Mouse (Mus musculus): ENCODE data around the gene Kat14. TPM values are rescaled to one million over a fixed set of nuclear protein-coding genes. Genes with fewer than 3 reads are reported as not detected.

Kat14 gene
- 15.0 and 19.5 TPM in 2 replicates for polyA plus RNA-seq (2015; fragmentation: Nextera tagmentation; extraction: Ambion mirVana)

DNA sequence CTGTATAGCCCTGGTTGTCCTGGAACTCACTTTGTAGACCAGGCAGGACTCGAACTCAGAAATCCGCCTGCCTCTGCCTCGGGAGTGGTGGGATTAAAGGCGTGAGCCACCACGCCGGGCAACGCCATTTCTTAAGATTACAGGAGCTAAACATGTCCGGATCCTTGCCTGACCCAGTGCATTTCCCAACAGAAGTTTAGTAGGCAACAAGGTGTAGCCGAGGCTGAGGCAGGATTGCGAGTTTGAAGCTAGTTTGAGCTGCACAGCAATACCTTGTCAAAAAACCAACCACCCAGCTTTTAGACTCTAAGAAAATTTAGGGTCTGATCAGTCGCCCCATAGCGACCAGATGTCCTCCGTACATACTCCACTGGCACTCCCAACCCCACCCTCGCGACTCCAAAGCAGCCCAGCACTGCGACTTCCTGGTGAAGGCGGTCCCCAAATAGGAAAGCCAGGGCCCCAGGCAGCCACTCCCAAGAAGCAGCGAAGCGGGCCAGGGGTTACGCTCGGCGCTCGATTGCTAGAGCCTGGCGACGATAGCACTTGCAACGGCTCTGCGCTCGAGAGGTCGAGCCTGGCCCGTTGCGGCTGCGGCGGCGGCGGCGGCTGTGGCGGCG, at the start of gene Kat14, which contains the start of gene Pet117:
Kat14 (plus strand) TSS at position 584 of the 620 bp plus-strand sequence.
Pet117 (plus strand) TSS at position 597 of the 620 bp plus-strand sequence.

DNA sequence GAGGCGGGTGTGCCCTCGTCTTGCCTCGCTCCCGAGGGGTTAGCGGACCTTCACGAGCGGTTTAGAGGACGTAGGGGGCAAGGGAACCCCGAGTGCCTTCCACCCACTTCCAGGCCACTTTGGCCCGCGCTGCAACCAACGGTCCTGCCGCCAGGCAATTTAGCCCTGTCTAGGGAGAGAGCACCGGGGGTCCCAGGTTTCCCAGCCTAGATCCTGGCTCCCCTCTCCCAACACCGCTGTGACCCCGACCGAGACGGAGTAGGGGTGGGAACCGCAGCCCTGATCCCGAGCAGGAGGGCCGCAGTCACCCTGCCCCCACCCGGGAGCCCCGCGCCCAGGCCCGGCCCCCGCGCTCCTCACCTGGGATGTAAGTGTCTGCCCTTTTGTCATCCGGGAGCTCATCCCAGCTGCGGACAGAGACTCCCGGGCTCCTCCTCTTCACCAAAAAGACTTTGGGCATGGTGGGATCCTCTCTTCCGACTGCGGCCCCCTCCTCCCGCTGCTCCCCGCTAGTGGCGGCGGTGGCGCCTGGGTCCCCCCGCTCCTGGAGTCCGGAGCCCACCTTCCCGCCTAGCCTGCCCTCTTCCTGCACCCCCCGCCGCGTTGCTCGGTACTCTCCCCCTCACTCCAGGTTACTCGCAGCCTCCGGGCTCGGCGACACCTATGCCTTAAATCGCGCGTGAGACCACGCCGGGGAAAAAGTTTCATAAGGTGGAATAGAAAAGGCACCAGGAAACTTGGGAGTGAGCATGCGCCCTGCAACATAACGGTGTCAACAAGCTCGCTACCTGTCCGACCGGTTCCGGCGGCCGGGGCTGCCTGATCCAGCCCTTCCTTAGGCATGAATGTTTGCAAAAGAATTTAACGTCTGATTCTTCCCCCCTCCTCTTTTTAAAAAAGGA, 37.1 kb upstream of the Kat14 start, which contains the start of gene Ovol2:
Ovol2 (minus strand) TSS at position 746 of the 902 bp plus-strand sequence.

Other genes with a start within 250 kb of the Kat14 start
- gene Mgme1, start 98.3 kb upstream of the Kat14 start, polyA plus RNA-seq (2015; fragmentation: Nextera tagmentation; extraction: Ambion mirVana) = 13.5 and 23.7 TPM in 2 replicates
- 112 and 137 TPM in 2 replicates for gene Snx5, start 98.1 kb upstream of the Kat14 start, polyA plus RNA-seq (2015; fragmentation: Nextera tagmentation; extraction: Ambion mirVana)
- gene Ovol2, start 36.8 kb upstream of the Kat14 start, polyA plus RNA-seq (2015; fragmentation: Nextera tagmentation; extraction: Ambion mirVana) = 0.08 and 0.18 TPM in 2 replicates
- 2.0 and 4.5 TPM in 2 replicates for gene Pet117, start within 50 bp of the Kat14 start, polyA plus RNA-seq (2015; fragmentation: Nextera tagmentation; extraction: Ambion mirVana)
- gene Dzank1, start 158.4 kb downstream of the Kat14 start, polyA plus RNA-seq (2015; fragmentation: Nextera tagmentation; extraction: Ambion mirVana) = 1.4 and 3.1 TPM in 2 replicates
- gene Polr3f, start 158.7 kb downstream of the Kat14 start, polyA plus RNA-seq (2015; fragmentation: Nextera tagmentation; extraction: Ambion mirVana) = 6.6 and 15.3 TPM in 2 replicates
- gene Rbbp9, start 181.9 kb downstream of the Kat14 start, polyA plus RNA-seq (2015; fragmentation: Nextera tagmentation; extraction: Ambion mirVana) = 50.3 and 53.3 TPM in 2 replicates
- 50.5 and 72.9 TPM in 2 replicates for gene Sec23b, start 187.2 kb downstream of the Kat14 start, polyA plus RNA-seq (2015; fragmentation: Nextera tagmentation; extraction: Ambion mirVana)
- 109 and 118 TPM in 2 replicates for gene Smim26, start 225.1 kb downstream of the Kat14 start, polyA plus RNA-seq (2015; fragmentation: Nextera tagmentation; extraction: Ambion mirVana)
- 42.7 and 47.5 TPM in 2 replicates for gene Dtd1, start 230.9 kb downstream of the Kat14 start, polyA plus RNA-seq (2015; fragmentation: Nextera tagmentation; extraction: Ambion mirVana)